8 mouse cellular contexts compared by ENCODE assay signal in genomic region chr15:100761036-100761418, GRCm38 (mm10). TPM values are rescaled to one million over a fixed set of nuclear protein-coding genes. Genes with fewer than 3 reads are reported as not detected.
DNase-seq lines count a peak whose midpoint lies in the region; ATAC-seq lines count a peak whose summit lies in the region.

No protein-coding gene starts in this region.

- no peaks in the 10 kb centered on the region for H3K36me3 ChIP-seq in neural tube, embryonic 11.5 days (ENCODE audit: control insufficient read depth, insufficient read depth, low read length)
- no peaks in the 10 kb centered on the region for H3K36me3 ChIP-seq in limb, embryonic 10.5 days
- peaks cover 8% of the 10 kb centered on the region; the same call in 1 of the 2 replicates for H3K36me3 ChIP-seq in neural tube, embryonic 15.5 days

- no peaks in the 10 kb centered on the region for H3K27me3 ChIP-seq in neural tube, embryonic 11.5 days (ENCODE audit: control insufficient read depth, insufficient read depth, low read length)
- H3K27me3 ChIP-seq in limb, embryonic 10.5 days (ENCODE audit: low read depth, poor library complexity, severe bottlenecking): peaks cover 24% of the 10 kb centered on the region
- H3K27me3 ChIP-seq in neural tube, embryonic 15.5 days (replicated peaks): no peaks in the 10 kb centered on the region

- no peak for ATAC-seq in neural tube, embryonic 11.5 days (ENCODE audit: insufficient read depth, low FRiP score, low TSS enrichment)
- ATAC-seq in neural tube, embryonic 15.5 days (ENCODE audit: low FRiP score): peak; percentile 51

- H3K4me3 ChIP-seq in neural tube, embryonic 11.5 days (ENCODE audit: low read depth, low read length): peak overlapping the region; percentile 60
- H3K4me3 ChIP-seq in limb, embryonic 10.5 days: peak overlapping the region; percentile 69
- H3K4me3 ChIP-seq in neural tube, embryonic 15.5 days (replicated peaks): peak overlapping the region; percentile 80

- peak overlapping the region; percentile 54 for H3K4me2 ChIP-seq in neural tube, embryonic 11.5 days (ENCODE audit: low read depth)
- H3K4me2 ChIP-seq in neural tube, embryonic 15.5 days: peak overlapping the region; percentile 74

- WGBS in neural tube, embryonic 11.5 days: 18% methylated on average over 9 of the region's 9 CpGs
- 32% methylated on average over 9 of the region's 9 CpGs for WGBS in limb, embryonic 10.5 days
- 5% methylated on average over 9 of the region's 9 CpGs for WGBS in neural tube, embryonic 15.5 days

- peak overlapping the region; percentile 15; the same call in 1 of the 2 replicates for H3K9ac ChIP-seq in neural tube, embryonic 11.5 days (ENCODE audit: low read length)
- peak overlapping the region; percentile 18; the same call in 1 of the 2 replicates for H3K9ac ChIP-seq in neural tube, embryonic 15.5 days (replicated peaks)

- peak; percentile 9 for DNase-seq in cerebellum, adult 11-12 months
- DNase-seq in cerebellum, postnatal 10 days: no peak
- DNase-seq in neural tube, embryonic 11.5 days (ENCODE audit: low spot score): no peak
- DNase-seq in neural tube, embryonic 10.5 days (ENCODE audit: extremely low spot score, low spot score): no peak
- peak; percentile 47 for DNase-seq in limb, embryonic 10.5 days (ENCODE audit: low spot score)
- no peak for DNase-seq in adipocyte (ENCODE audit: low spot score)
- no peak for DNase-seq in Muller cell, postnatal 12 days (ENCODE audit: inconsistent ontology term)

- peaks cover 7% of the 10 kb centered on the region; the same call in 1 of the 2 replicates for H3K4me1 ChIP-seq in neural tube, embryonic 11.5 days (ENCODE audit: control insufficient read depth, insufficient read depth, low read length)
- peaks cover 32% of the 10 kb centered on the region for H3K4me1 ChIP-seq in limb, embryonic 10.5 days
- peaks cover 28% of the 10 kb centered on the region for H3K4me1 ChIP-seq in neural tube, embryonic 15.5 days

- H3K27ac ChIP-seq in neural tube, embryonic 11.5 days (ENCODE audit: low read depth, low read length): peak overlapping the region; percentile 39; the same call in 1 of the 2 replicates
- peak overlapping the region; percentile 89 for H3K27ac ChIP-seq in limb, embryonic 10.5 days
- H3K27ac ChIP-seq in neural tube, embryonic 15.5 days (replicated peaks): peak overlapping the region; percentile 90

- H3K9me3 ChIP-seq in neural tube, embryonic 11.5 days (ENCODE audit: control insufficient read depth, low read length): no peaks in the 10 kb centered on the region
- H3K9me3 ChIP-seq in limb, embryonic 10.5 days (replicated peaks): no peaks in the 10 kb centered on the region
- no peaks in the 10 kb centered on the region for H3K9me3 ChIP-seq in neural tube, embryonic 15.5 days (replicated peaks)

RNA-seq across cellular contexts. Expression of gene Slc4a8, which starts 0.5 kb away (rescaled TPM):
- 7.9 and 11.3 TPM in 2 replicates for polyA plus RNA-seq in neural tube, embryonic 11.5 days (2014; fragmentation: Nextera tagmentation; extraction: Ambion mirVana)
- 7.1 and 9.7 TPM in 2 replicates for polyA plus RNA-seq in limb, embryonic 10.5 days (2016; fragmentation: Nextera tagmentation; extraction: Ambion mirVana)
- polyA plus RNA-seq in neural tube, embryonic 15.5 days (2015; fragmentation: Nextera tagmentation; extraction: Ambion mirVana): 20.9 and 25.9 TPM in 2 replicates

RNA-seq across cellular contexts. Expression of gene Galnt6, which starts 31.9 kb away (rescaled TPM):
- polyA plus RNA-seq in neural tube, embryonic 11.5 days (2014; fragmentation: Nextera tagmentation; extraction: Ambion mirVana): 0.11 TPM in 1 of 2 replicates, not detected in the other
- polyA plus RNA-seq in limb, embryonic 10.5 days (2016; fragmentation: Nextera tagmentation; extraction: Ambion mirVana): 0.11 and 0.26 TPM in 2 replicates
- polyA plus RNA-seq in neural tube, embryonic 15.5 days (2015; fragmentation: Nextera tagmentation; extraction: Ambion mirVana): 0.33 and 1.5 TPM in 2 replicates

Comparison
In these comparisons a context has a peak if more than half of its experiments do, and no peak if none do; other contexts are left out.
1. DNase-seq: peak in cerebellum, adult 11-12 months (single experiment) and limb, embryonic 10.5 days (single experiment); none in cerebellum, postnatal 10 days (0 of 2), neural tube, embryonic 11.5 days (single experiment), neural tube, embryonic 10.5 days (single experiment), adipocyte (single experiment) and Muller cell, postnatal 12 days (single experiment).
2. H3K27ac ChIP-seq: peak in every context shown above with its lines; median percentile 90 in neural tube, embryonic 15.5 days; 89 in limb, embryonic 10.5 days; 39 in neural tube, embryonic 11.5 days.
3. Peak in every context shown above with its lines, with median percentiles within 50 percentile points of each other: H3K4me3 ChIP-seq.